Mouse (Mus musculus) lung, postnatal 0 days (tissue): ENCODE measurements around the gene Akna. TPM values are rescaled to one million over a fixed set of nuclear protein-coding genes. Genes with fewer than 3 reads are reported as not detected.

Experiments
- ATAC-seq: fragments of 200-750 bp; cut with Nextera tagmentation; 2 replicates; pipeline ENCODE4 v1.8.0; 2017; ENCODE audit warnings: moderate library complexity
- DNase-seq: peaks from one replicate; pipeline ENCODE4 v3.0.0-alpha.2; 2016; ENCODE audit warnings: low spot score
- H3K27ac ChIP-seq: fragments of 300-500 bp; sonication (generic); 2 replicates; pipeline ENCODE4 v1.5.1; 2014; ENCODE audit warnings: antibody characterized with exemption, mild to moderate bottlenecking, low read length, mixed read lengths
- H3K27me3 ChIP-seq: fragments of 300-500 bp; sonication (generic); replicated peaks from 2 replicates; pipeline ENCODE4 v1.6.1; 2014; ENCODE audit warnings: low read length, mixed read lengths; ENCODE audit not compliant: insufficient read depth
- H3K36me3 ChIP-seq: fragments of 300-500 bp; sonication (generic); 2 replicates; pipeline ENCODE4 v1.6.1; 2014; ENCODE audit warnings: low read length, mixed read lengths; ENCODE audit not compliant: insufficient read depth
- H3K4me1 ChIP-seq: fragments of 300-500 bp; sonication (generic); 2 replicates; pipeline ENCODE4 v1.6.1; 2014; ENCODE audit warnings: antibody characterized with exemption, low read depth, low read length, mixed read lengths; ENCODE audit not compliant: insufficient read depth
- H3K4me2 ChIP-seq: fragments of 300-500 bp; sonication (generic); replicated peaks from 2 replicates; pipeline ENCODE4 v1.6.1; 2014; ENCODE audit warnings: low read depth, mild to moderate bottlenecking, low read length, moderate library complexity, mixed read lengths
- H3K4me3 ChIP-seq: fragments of 300-500 bp; sonication (generic); 2 replicates; pipeline ENCODE4 v1.5.1; 2014; ENCODE audit warnings: low read depth, low read length
- H3K9ac ChIP-seq: fragments of 300-500 bp; sonication (generic); replicated peaks from 2 replicates; pipeline ENCODE4 v1.6.1; 2014; ENCODE audit warnings: low read depth, mild to moderate bottlenecking
- H3K9me3 ChIP-seq: fragments of 300-500 bp; sonication (generic); 2 replicates; pipeline ENCODE4 v1.6.1; 2016; ENCODE audit warnings: low read length, mixed read lengths
- CTCF ChIP-seq: IDR thresholded peaks from 2 replicates; pipeline ENCODE4 v1.5.1; 2016; ENCODE audit warnings: antibody characterized with exemption, mild to moderate bottlenecking
- EP300 ChIP-seq: IDR thresholded peaks from 2 replicates; pipeline ENCODE4 v1.6.1; 2016; ENCODE audit warnings: antibody characterized with exemption, mild to moderate bottlenecking, control low read depth
- WGBS: fragments of 180-500 bp; shearing (Covaris S2); extraction: QIAGEN DNeasy Blood & Tissue Kit; methylation state at CpG from one replicate; pipeline ENCODE4 v1.1.7; 2014; 5-methylcytosine and 5-hydroxymethylcytosine counted together
- polyA plus RNA-seq: library from polyadenylated mRNA; unstranded; fragments of >200 nt; fragmentation: Nextera tagmentation; extraction: Ambion mirVana; gene quantifications from 2 replicates; pipeline ENCODE4 v1.2.1, GENCODE M21; 2015

Gene Akna
- polyA plus RNA-seq, 1 experiment from 2014 or later = 5.7 TPM

DNA sequence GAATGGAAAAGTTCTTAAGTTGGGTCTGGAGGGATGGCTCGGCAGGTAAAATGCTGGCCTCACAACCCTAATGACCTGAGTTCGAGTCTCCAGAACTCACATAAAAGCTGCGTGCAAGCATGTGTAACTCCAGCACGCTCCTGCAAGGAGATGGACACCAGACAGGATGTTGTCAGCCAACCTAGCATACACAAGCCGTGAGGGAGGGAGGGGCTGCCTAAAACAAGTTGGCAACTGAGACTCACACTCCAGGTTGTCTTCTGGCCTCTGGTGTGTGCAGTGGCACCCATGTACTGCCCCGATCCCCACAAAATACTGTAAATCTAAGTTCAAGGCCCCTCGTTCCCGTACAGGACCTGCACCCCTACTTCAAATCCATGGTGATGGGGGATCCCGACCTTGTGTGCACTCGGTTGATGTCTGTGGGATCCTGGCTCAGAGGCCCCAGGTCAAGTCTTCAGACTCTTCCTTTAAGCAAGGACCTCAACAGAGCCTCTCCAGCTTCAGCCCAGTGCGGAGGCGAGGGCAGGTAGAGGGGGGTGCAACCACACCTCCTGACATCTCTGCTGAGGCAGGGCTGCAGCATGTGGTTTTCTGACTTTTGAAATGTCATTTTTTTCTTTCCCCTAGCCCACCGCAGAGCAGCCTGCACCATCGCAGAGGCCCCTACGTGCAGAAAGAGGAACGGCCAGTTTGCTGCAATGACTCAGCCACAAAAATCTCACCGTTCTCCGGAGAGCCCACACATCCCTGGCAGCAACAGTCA, 2.4 kb downstream of the Akna start:
- H3K4me1 ChIP-seq = peaks cover 19% of the 10 kb centered on the region

DNA sequence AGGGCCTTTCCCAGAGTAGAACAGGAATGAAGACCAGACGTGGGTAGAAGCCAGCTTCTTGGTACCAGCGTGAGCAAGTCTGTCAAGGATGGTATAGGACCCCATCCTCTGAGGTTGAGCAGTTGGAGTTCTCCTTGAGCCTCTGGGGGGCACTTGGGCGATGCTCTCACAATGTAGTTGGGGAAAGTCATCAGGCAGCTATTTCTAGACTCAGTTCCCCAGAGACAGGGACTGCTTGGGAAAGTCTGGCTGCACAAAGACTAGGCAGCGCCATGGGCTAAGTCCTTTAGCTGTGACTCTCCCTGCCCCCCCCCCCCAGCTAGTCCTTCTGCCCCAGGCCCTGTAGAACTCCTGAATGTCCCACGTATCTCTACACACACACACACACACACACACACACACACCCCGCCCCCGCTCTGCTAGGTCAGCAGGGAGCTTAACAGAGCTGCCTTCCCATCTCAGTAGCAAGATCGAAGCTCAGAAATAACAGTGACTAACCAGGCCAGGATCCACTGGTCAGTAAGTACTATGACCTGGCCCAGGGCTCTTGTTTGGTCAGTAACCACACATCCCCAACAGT, 3.4 kb downstream of the Akna start:
- DNase-seq (no peak), ATAC-seq (no peak)
- 56% methylated on average over 8 of the region's 8 CpGs for WGBS
- no peak for TF ChIP-seq EP300
- 0 out of 2 replicates have a peak, but pooled peaks have one; percentile 18 for TF ChIP-seq CTCF
- no peaks in the 10 kb centered on the region for H3K27me3 ChIP-seq
- H3K4me1 ChIP-seq = peaks cover 19% of the 10 kb centered on the region
- no peak overlapping the region for H3K4me3 ChIP-seq
- H3K36me3 ChIP-seq = peaks cover 5% of the 10 kb centered on the region; the same call in 1 of the 2 replicates
- H3K9me3 ChIP-seq = no peaks in the 10 kb centered on the region
- peak overlapping the region; percentile 84 for H3K27ac ChIP-seq
- H3K9ac ChIP-seq = no peak overlapping the region
- 0 out of 2 replicates have a peak overlapping the region, but pooled peaks have one; percentile 22 for H3K4me2 ChIP-seq

More for the DNA sequence above, 2.4 kb downstream of the Akna start:
- Histone ChIP-seq H3K36me3 (no peaks in the 10 kb centered on the region; the same call in 1 of the 2 replicates), H3K9ac (no peak overlapping the region), H3K27ac (peak overlapping the region; percentile 84; the same call in 1 of the 2 replicates), H3K27me3 (no peaks in the 10 kb centered on the region), H3K4me3 (no peak overlapping the region), H3K9me3 (no peaks in the 10 kb centered on the region), H3K4me2 (0 out of 2 replicates have a peak overlapping the region, but pooled peaks have one; percentile 14)
- WGBS = 69% methylated on average over 18 of the region's 18 CpGs
- ATAC-seq = no peak
- TF ChIP-seq CTCF (no peak), EP300 (no peak)
- DNase-seq = no peak

DNA sequence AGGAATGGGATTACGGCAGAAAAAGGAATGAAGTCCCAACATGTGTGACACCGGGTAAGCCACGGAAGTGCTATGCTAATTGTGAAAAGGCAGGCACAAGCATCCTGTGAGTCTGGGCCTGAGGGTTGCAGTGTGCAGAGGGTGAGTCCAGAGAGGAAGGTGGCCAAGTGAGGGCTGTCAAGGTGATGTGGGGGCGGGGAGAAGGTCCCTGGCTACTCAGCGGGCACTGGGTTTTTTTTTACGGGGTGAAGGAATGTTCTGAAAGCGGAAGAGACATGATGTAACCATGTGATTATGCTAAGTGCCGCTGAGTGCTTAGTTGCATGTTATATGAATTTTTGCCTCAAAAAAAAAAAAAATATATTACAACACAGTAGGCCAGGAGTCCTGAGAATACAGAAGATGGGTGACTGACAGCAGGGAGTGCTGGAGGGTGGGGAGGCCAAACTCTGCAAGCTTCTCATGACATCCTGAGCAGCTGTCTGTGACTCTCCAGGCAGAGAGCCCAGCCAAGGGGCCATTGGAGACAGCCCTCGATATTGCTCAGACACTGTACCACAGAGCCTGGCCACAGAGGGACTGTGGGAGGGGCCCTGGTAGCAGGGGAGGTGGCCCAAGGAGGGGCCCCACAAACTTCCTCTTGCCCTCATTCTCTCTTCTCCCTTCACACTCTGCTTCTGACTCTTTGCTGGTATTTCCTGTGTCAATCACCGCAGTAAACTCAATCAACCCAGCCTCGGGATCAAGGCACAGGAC, 4.1 kb downstream of the Akna start:
- Histone ChIP-seq H3K4me3 (no peak overlapping the region), H3K36me3 (peaks cover 6% of the 10 kb centered on the region; the same call in 1 of the 2 replicates), H3K27ac (peak overlapping the region; percentile 84), H3K4me1 (peaks cover 19% of the 10 kb centered on the region), H3K9ac (no peak overlapping the region), H3K4me2 (0 out of 2 replicates have a peak overlapping the region, but pooled peaks have one; percentile 22), H3K9me3 (no peaks in the 10 kb centered on the region), H3K27me3 (no peaks in the 10 kb centered on the region)
- ATAC-seq = peak; percentile 47
- TF ChIP-seq EP300 = peak; percentile 66
- no peak for TF ChIP-seq CTCF
- WGBS = 16% methylated on average over 11 of the region's 11 CpGs
- DNase-seq = peak; percentile 90

DNA sequence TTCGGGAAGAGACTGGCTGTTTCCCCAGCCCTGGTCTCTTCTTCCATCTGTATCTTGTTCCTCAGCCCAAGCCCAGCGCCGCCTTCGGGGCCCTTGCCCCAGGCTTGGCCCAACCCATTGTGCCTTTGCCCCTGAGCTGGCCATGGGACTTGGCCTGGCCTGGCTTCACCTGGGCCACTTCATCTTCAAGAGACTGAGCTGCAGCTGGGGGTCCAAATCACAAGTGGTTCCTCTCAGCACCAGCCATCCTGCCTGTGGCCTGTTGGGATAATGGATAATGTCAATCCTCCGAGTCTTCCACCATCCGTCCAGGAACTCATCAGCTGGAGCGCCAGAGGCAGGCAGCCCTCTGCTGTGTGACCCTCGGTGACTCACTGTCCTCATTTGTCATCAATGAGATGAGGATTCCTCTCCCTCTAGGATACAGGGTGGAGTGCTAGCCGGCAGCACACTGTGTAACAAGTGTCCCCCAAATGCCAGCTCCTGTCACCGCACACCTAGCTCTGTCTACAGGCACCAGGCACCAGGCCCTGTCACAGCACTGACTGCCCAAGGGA, 5.1 kb downstream of the Akna start:
- no peak overlapping the region for H3K4me3 ChIP-seq
- ATAC-seq (no peak), DNase-seq (no peak)
- no peak for TF ChIP-seq EP300
- no peak for TF ChIP-seq CTCF
- H3K27me3 ChIP-seq = no peaks in the 10 kb centered on the region
- H3K9me3 ChIP-seq = no peaks in the 10 kb centered on the region
- H3K9ac ChIP-seq = no peak overlapping the region
- no peak overlapping the region for H3K4me2 ChIP-seq
- H3K4me1 ChIP-seq = peaks cover 11% of the 10 kb centered on the region
- H3K36me3 ChIP-seq = peaks cover 8% of the 10 kb centered on the region; the same call in 1 of the 2 replicates
- WGBS = 82% methylated on average over 10 of the region's 10 CpGs
- H3K27ac ChIP-seq = 0 out of 2 replicates have a peak overlapping the region, but pooled peaks have one; percentile 54

DNA sequence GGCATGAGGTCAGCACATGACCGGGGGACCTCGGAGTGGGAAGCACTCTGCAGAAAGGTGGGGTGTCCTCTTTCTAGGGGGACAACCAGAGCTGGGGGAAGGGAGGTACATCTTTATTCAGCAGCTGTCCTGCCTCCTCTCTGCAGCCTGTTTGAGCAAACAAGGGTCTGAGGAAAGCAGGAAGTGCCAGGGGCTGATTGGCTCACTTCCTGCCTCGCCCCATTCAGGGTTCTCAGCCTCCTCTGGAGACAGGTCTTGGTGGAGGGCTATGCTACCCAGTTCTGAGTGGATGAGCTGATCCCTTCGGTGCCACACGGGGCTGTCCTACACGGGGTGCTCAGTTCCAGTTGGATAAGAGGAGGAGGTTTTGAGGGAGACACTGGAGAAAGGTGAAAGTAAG, 11.8 kb downstream of the Akna start:
- ATAC-seq (peak; percentile 56), DNase-seq (peak; percentile 58)
- H3K9ac ChIP-seq = no peak overlapping the region
- H3K27ac ChIP-seq = peak overlapping the region; percentile 54; the same call in 1 of the 2 replicates
- no peak overlapping the region for H3K4me2 ChIP-seq
- no peaks in the 10 kb centered on the region for H3K9me3 ChIP-seq
- TF ChIP-seq CTCF = no peak
- H3K27me3 ChIP-seq = no peaks in the 10 kb centered on the region
- 54% methylated on average over 6 of the region's 6 CpGs for WGBS
- peaks cover 8% of the 10 kb centered on the region for H3K36me3 ChIP-seq
- H3K4me3 ChIP-seq = no peak overlapping the region
- peaks cover 5% of the 10 kb centered on the region; the same call in 1 of the 2 replicates for H3K4me1 ChIP-seq
